Mouse (Mus musculus) olfactory bulb, adult 2 months (tissue): ENCODE results near the gene Qk.

ENCODE experiments used
- CTCF ChIP-seq: fragments of 200-500 bp; IDR thresholded peaks from 2 replicates; pipeline ENCODE4 v1.5.1; 2012; ENCODE audit warnings: low read depth, mild to moderate bottlenecking, low read length, moderate library complexity; ENCODE audit not compliant: insufficient read depth
- POLR2A ChIP-seq: fragments of 200-500 bp; IDR thresholded peaks from 2 replicates; pipeline ENCODE4 v1.6.1; 2012; ENCODE audit warnings: mild to moderate bottlenecking, low read depth, low read length, moderate library complexity; ENCODE audit not compliant: insufficient read depth

GRCm38 (mm10) chr17:10187431-10188020 is 132.1 kb downstream of the Qk start:
- TF ChIP-seq POLR2A: no peak
- TF ChIP-seq CTCF: no peak
